Comparison of ENCODE assay signal across 9 mouse cellular contexts in genomic region chr11:49727877-49728276, GRCm38 (mm10). TPM values are rescaled to one million over a fixed set of nuclear protein-coding genes. Genes with fewer than 3 reads are reported as not detected.
DNase-seq lines count a peak whose midpoint lies in the region; ATAC-seq and TF ChIP-seq lines count a peak whose summit lies in the region.
"Had no signal": no experiment of that assay in that cellular context is flagged by ENCODE, and none has a peak within 500 bp of the region (broad histone marks: within the 10 kb centered on the region; RNA-seq: fewer than 3 reads in every experiment).

No protein-coding gene starts in this region.

- H3K4me3 ChIP-seq in MEL (ENCODE audit: control insufficient read depth in 1 of 2, insufficient read depth in 1 of 2, low read depth in 2 of 2, low read length in 2 of 2) = no peak overlapping the region
- H3K4me3 ChIP-seq in liver, postnatal 0 days (ENCODE audit: low read depth, low read length) = no peak overlapping the region
- H3K4me3 ChIP-seq: heart, embryonic 13.5 days had no signal

- no peak overlapping the region for H3K27ac ChIP-seq in MEL (ENCODE audit: control insufficient read depth, low read depth, low read length)
- H3K27ac ChIP-seq in liver, postnatal 0 days (ENCODE audit: low read depth) = no peak overlapping the region
- H3K27ac ChIP-seq: heart, embryonic 13.5 days had no signal

- peak in 2 of 3 experiments; percentile 84 to 94 for TF ChIP-seq CTCF in MEL (IDR thresholded peaks at IDR 0.05 in 2 of 3, conservative IDR thresholded peaks at IDR 0.05 in 1 of 3; ENCODE audit: control insufficient read depth in 1 of 3, insufficient read depth in 1 of 3, low read depth in 2 of 3, low read length in 3 of 3, poor library complexity in 1 of 3, severe bottlenecking in 1 of 3)
- peak; percentile 88 for TF ChIP-seq CTCF in liver, postnatal 0 days (IDR thresholded peaks at IDR 0.05; ENCODE audit: low read depth)

- no peak for ATAC-seq in liver, postnatal 0 days

- TF ChIP-seq POLR2A in MEL (IDR thresholded peaks at IDR 0.05; ENCODE audit: control insufficient read depth in 1 of 2, insufficient read depth in 1 of 2, low read depth in 1 of 2, low read length in 2 of 2, poor library complexity in 1 of 2) = no peak

- H3K36me3 ChIP-seq in MEL (ENCODE audit: control insufficient read depth in 1 of 2, insufficient read depth in 2 of 2, low read length in 2 of 2) = peaks cover 0 to 4% of the 10 kb centered on the region in 2 experiments; a peak in 2 of 4 replicates
- H3K36me3 ChIP-seq in liver, postnatal 0 days (replicated peaks; ENCODE audit: insufficient read depth, low read length) = no peaks in the 10 kb centered on the region
- H3K36me3 ChIP-seq: heart, embryonic 13.5 days had no signal

- H3K4me2 ChIP-seq in liver, postnatal 0 days (ENCODE audit: low read depth, low read length) = no peak overlapping the region
- H3K4me2 ChIP-seq: heart, embryonic 13.5 days had no signal

- no peak overlapping the region for H3K9ac ChIP-seq in MEL (ENCODE audit: control insufficient read depth, low read depth, low read length, poor library complexity, severe bottlenecking)
- no peak overlapping the region for H3K9ac ChIP-seq in liver, postnatal 0 days (replicated peaks)
- H3K9ac ChIP-seq: heart, embryonic 13.5 days had no signal

- no peaks in the 10 kb centered on the region for H3K4me1 ChIP-seq in MEL (ENCODE audit: control insufficient read depth in 1 of 2, insufficient read depth in 2 of 2, low read length in 2 of 2)
- H3K4me1 ChIP-seq in liver, postnatal 0 days (ENCODE audit: insufficient read depth) = no peaks in the 10 kb centered on the region

- no peaks in the 10 kb centered on the region for H3K9me3 ChIP-seq in MEL (replicated peaks; ENCODE audit: insufficient read depth, low read length)
- H3K9me3 ChIP-seq in liver, postnatal 0 days (ENCODE audit: low read length) = no peaks in the 10 kb centered on the region
- H3K9me3 ChIP-seq: heart, embryonic 13.5 days had no signal

- peak; percentile 100 for TF ChIP-seq RAD21 in MEL (IDR thresholded peaks at IDR 0.05; ENCODE audit: low read depth, low read length)

- no peaks in the 10 kb centered on the region for H3K79me2 ChIP-seq in MEL (ENCODE audit: control insufficient read depth, insufficient read depth, low read length, poor library complexity)

- WGBS in liver, postnatal 0 days (ENCODE audit: insufficient replicate concordance) = 10% methylated on average over 3 of the region's 3 CpGs

- no peaks in the 10 kb centered on the region for H3K27me3 ChIP-seq in MEL (ENCODE audit: control insufficient read depth in 1 of 2, insufficient read depth in 2 of 2, low read length in 2 of 2)
- no peaks in the 10 kb centered on the region for H3K27me3 ChIP-seq in liver, postnatal 0 days (ENCODE audit: insufficient read depth, low read length)
- H3K27me3 ChIP-seq: heart, embryonic 13.5 days had no signal

- peak; percentile 32 to 71; a peak in 3 of 4 replicates for TF ChIP-seq EP300 in MEL (IDR thresholded peaks at IDR 0.05; ENCODE audit: low read depth in 1 of 2, low read length in 2 of 2)
- TF ChIP-seq EP300 in liver, postnatal 0 days (IDR thresholded peaks at IDR 0.05; ENCODE audit: low read depth) = no peak

- peak; percentile 60 for DNase-seq in CD4-positive helper T cell, adult 2 months (ENCODE audit: low read depth, low spot score)
- DNase-seq in MEL (ENCODE audit: low read depth, low spot score) = peak; percentile 90
- DNase-seq in cerebellum, adult 9-10 months = peak; percentile 67
- DNase-seq in frontal cortex, postnatal 25 days (ENCODE audit: low spot score in 2 of 2) = peak; percentile 18 to 34
- peak; percentile 65 to 77 for DNase-seq in kidney, postnatal 25 days
- DNase-seq in liver, postnatal 0 days = peak; percentile 49
- DNase-seq in ovary, postnatal 36 days (ENCODE audit: low spot score) = peak; percentile 25
- peak; percentile 32 to 51 for DNase-seq in urinary bladder, postnatal 36 days (ENCODE audit: low spot score in 2 of 2)

TF ChIP-seq in MEL, 35 proteins besides CTCF, POLR2A, EP300 and RAD21:
- TF ChIP-seq BHLHE40 (IDR thresholded peaks at IDR 0.05; ENCODE audit: borderline replicate concordance, low read depth, low read length) (peak; percentile 52), ETS1 (IDR thresholded peaks at IDR 0.05; ENCODE audit: low read depth, low read length) (peak; percentile 31; the same call in 1 of the 2 replicates), TAL1 (IDR thresholded peaks at IDR 0.05; ENCODE audit: low read length) (no peak), MAX (IDR thresholded peaks at IDR 0.05; ENCODE audit: low read length) (peak; percentile 66; the same call in 1 of the 2 replicates), SMC3 (IDR thresholded peaks at IDR 0.05; ENCODE audit: low read depth, low read length) (peak; percentile 100), USF2 (IDR thresholded peaks at IDR 0.05; ENCODE audit: borderline replicate concordance in 1 of 2, insufficient read depth in 1 of 2, low read depth in 1 of 2, low read length in 2 of 2) (no peak), CHD1 (IDR thresholded peaks at IDR 0.05; ENCODE audit: low read depth, low read length) (no peak), UBTF (IDR thresholded peaks at IDR 0.05; ENCODE audit: borderline replicate concordance, insufficient read depth, low read depth, low read length) (no peak), POLR2AphosphoS2 (IDR thresholded peaks at IDR 0.05; ENCODE audit: low read length) (no peak), ZNF384 (IDR thresholded peaks at IDR 0.05; ENCODE audit: low read depth, low read length) (peak; percentile 40; the same call in 1 of the 2 replicates), ZMIZ1 (IDR thresholded peaks at IDR 0.05; ENCODE audit: low read depth, low read length) (no peak), HCFC1 (IDR thresholded peaks at IDR 0.05; ENCODE audit: low read depth, low read length) (peak; percentile 48; the same call in 1 of the 2 replicates), ELF1 (IDR thresholded peaks at IDR 0.05; ENCODE audit: low read depth, low read length) (0 out of 2 replicates have a peak, but pooled peaks have one; percentile 43), JUND (IDR thresholded peaks at IDR 0.05; ENCODE audit: low read depth, low read length) (no peak), ZC3H11A (IDR thresholded peaks at IDR 0.05; ENCODE audit: low read depth, low read length) (peak; percentile 100), MYB (IDR thresholded peaks at IDR 0.05; ENCODE audit: low read depth, low read length) (no peak), NELFE (IDR thresholded peaks at IDR 0.05; ENCODE audit: low read depth, low read length) (no peak), USF1 (IDR thresholded peaks at IDR 0.05; ENCODE audit: low read depth, low read length) (no peak), E2F4 (IDR thresholded peaks at IDR 0.05; ENCODE audit: borderline replicate concordance, low read depth, low read length) (no peak), GATA1 (IDR thresholded peaks at IDR 0.05; ENCODE audit: low read depth, low read length) (peak; percentile 89), POLR2AphosphoS5 (IDR thresholded peaks at IDR 0.05; ENCODE audit: borderline replicate concordance, low read depth, low read length) (no peak), MXI1 (IDR thresholded peaks at IDR 0.05; ENCODE audit: low read depth, low read length) (peak; percentile 55; the same call in 1 of the 2 replicates), CHD2 (IDR thresholded peaks at IDR 0.05; ENCODE audit: low read length) (no peak), TCF12 (IDR thresholded peaks at IDR 0.05; ENCODE audit: low read depth, low read length) (0 out of 2 replicates have a peak, but pooled peaks have one; percentile 32), GABPA (IDR thresholded peaks at IDR 0.05; ENCODE audit: low read depth, low read length) (no peak), MYC (IDR thresholded peaks at IDR 0.05; ENCODE audit: low read depth, low read length) (peak; percentile 89; the same call in 1 of the 2 replicates), TBP (IDR thresholded peaks at IDR 0.05; ENCODE audit: low read depth, low read length) (0 out of 2 replicates have a peak, but pooled peaks have one; percentile 38), MAZ (IDR thresholded peaks at IDR 0.05; ENCODE audit: low read depth, low read length) (peak; percentile 40; the same call in 1 of the 2 replicates), RCOR1 (IDR thresholded peaks at IDR 0.05; ENCODE audit: low read depth, low read length) (peak; percentile 67), SIN3A (IDR thresholded peaks at IDR 0.05; ENCODE audit: low read length) (peak; percentile 84), NRF1 (IDR thresholded peaks at IDR 0.05; ENCODE audit: insufficient read depth, low read depth, low read length, poor library complexity, severe bottlenecking) (no peak), KAT2A (conservative IDR thresholded peaks at IDR 0.05; ENCODE audit: low read depth, low read length) (no peak), MEF2A (IDR thresholded peaks at IDR 0.05; ENCODE audit: extremely low read depth, insufficient replicate concordance, low read depth, low read length, poor library complexity, severe bottlenecking) (no peak), ZKSCAN1 (IDR thresholded peaks at IDR 0.05; ENCODE audit: low read depth, low read length) (no peak), MAFK (IDR thresholded peaks at IDR 0.05; ENCODE audit: borderline replicate concordance, low read depth, low read length) (no peak)

RNA-seq across cellular contexts. Expression of gene Cnot6, which starts 15.4 kb away (rescaled TPM):
- total RNA-seq in MEL (2012; rRNA removed) = 38.9 and 45.5 TPM in 2 replicates
- polyA plus RNA-seq in MEL (2012; ENCODE audit: insufficient read depth in 1 of 2, insufficient read length in 2 of 2, low read depth in 1 of 2, low replicate concordance in 2 of 2, missing spikeins in 1 of 2) = 10 to 100 TPM; 49.3 to 58.3 TPM
- 16.9 and 18.1 TPM in 2 replicates for polyA plus RNA-seq in liver, postnatal 0 days (2015; fragmentation: Nextera tagmentation; extraction: Ambion mirVana)

Comparison
In these comparisons a context has a peak if more than half of its experiments do, and no peak if none do; other contexts are left out.
1. DNase-seq: peak in every context shown above with its lines; median percentile 90 in MEL; 71 in kidney, postnatal 25 days; 67 in cerebellum, adult 9-10 months; 60 in CD4-positive helper T cell, adult 2 months; 49 in liver, postnatal 0 days; 42 in urinary bladder, postnatal 36 days; 26 in frontal cortex, postnatal 25 days; 25 in ovary, postnatal 36 days.